Mouse (Mus musculus) lung, embryonic 14.5 days (tissue): ENCODE results near the gene Necap2. TPM values are rescaled to one million over a fixed set of nuclear protein-coding genes. Genes with fewer than 3 reads are reported as not detected.

Experiments
- ATAC-seq: fragments of 200-750 bp; cut with Nextera tagmentation; 2 replicates; pipeline ENCODE4 v1.8.0; 2017; ENCODE audit warnings: mild to moderate bottlenecking, moderate TSS enrichment, moderate library complexity; ENCODE audit not compliant: insufficient read depth
- DNase-seq: peaks from one replicate; pipeline ENCODE4 v3.0.0-alpha.2; 2015
- H3K27ac ChIP-seq: fragments of 300-500 bp; sonication (generic); 2 replicates; pipeline ENCODE4 v1.5.1; 2014; ENCODE audit warnings: low read depth, mild to moderate bottlenecking, moderate library complexity
- H3K27me3 ChIP-seq: fragments of 300-500 bp; sonication (generic); 2 replicates; pipeline ENCODE4 v1.6.1; 2014; ENCODE audit warnings: low read length, control low read depth; ENCODE audit not compliant: insufficient read depth
- H3K36me3 ChIP-seq: fragments of 300-500 bp; sonication (generic); 2 replicates; pipeline ENCODE4 v1.6.1; 2014; ENCODE audit warnings: control low read depth; ENCODE audit not compliant: insufficient read depth
- H3K4me1 ChIP-seq: fragments of 300-500 bp; sonication (generic); 2 replicates; pipeline ENCODE4 v1.6.1; 2014; ENCODE audit warnings: antibody characterized with exemption, control low read depth; ENCODE audit not compliant: insufficient read depth
- H3K4me2 ChIP-seq: fragments of 300-500 bp; sonication (generic); 2 replicates; pipeline ENCODE4 v1.6.1; 2014; ENCODE audit warnings: mild to moderate bottlenecking
- H3K4me3 ChIP-seq: fragments of 300-500 bp; sonication (generic); 2 replicates; pipeline ENCODE4 v1.5.1; 2014; ENCODE audit warnings: low read depth, low read length
- H3K9ac ChIP-seq: fragments of 300-500 bp; sonication (generic); 2 replicates; pipeline ENCODE4 v1.6.1; 2014
- H3K9me3 ChIP-seq: fragments of 300-500 bp; sonication (generic); 2 replicates; pipeline ENCODE4 v1.6.1; 2016; ENCODE audit warnings: low read depth, low read length, control low read depth
- CTCF ChIP-seq: IDR thresholded peaks from 2 replicates; pipeline ENCODE4 v1.5.1; 2016; ENCODE audit warnings: antibody characterized with exemption, low read depth
- WGBS: fragments of 180-500 bp; shearing (Covaris S2); extraction: QIAGEN DNeasy Blood & Tissue Kit; methylation state at CpG from one replicate; pipeline ENCODE4 v1.1.7; 2014; 5-methylcytosine and 5-hydroxymethylcytosine counted together
- polyA plus RNA-seq: library from polyadenylated mRNA; unstranded; fragments of >200 nt; fragmentation: Nextera tagmentation; extraction: Ambion mirVana; gene quantifications from 2 replicates; pipeline ENCODE4 v1.2.1, GENCODE M21; 2014

The Necap2 gene
- polyA plus RNA-seq, 1 experiment from 2014 or later = 93.6 TPM

DNA sequence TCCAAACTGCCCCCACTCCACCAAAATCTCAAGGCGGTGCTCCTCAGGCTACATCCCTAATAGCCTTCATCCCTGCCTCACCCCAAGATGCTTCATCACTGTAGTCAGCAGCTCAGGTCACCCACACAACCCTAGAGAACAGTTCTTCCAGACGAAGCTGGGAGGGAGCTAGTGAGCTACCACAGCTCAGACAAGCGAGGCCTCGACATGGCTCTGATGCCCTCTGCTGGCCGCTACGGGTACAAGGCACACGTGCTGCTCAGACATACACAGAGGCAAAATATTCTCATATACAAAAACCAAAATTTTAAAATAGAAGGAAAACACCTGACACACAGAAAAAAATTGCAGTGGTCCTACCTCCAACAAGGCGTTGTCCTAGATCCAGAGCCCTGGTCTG lies 13.0 kb downstream of the Necap2 start:
- peaks cover 47% of the 10 kb centered on the region for H3K36me3 ChIP-seq

DNA sequence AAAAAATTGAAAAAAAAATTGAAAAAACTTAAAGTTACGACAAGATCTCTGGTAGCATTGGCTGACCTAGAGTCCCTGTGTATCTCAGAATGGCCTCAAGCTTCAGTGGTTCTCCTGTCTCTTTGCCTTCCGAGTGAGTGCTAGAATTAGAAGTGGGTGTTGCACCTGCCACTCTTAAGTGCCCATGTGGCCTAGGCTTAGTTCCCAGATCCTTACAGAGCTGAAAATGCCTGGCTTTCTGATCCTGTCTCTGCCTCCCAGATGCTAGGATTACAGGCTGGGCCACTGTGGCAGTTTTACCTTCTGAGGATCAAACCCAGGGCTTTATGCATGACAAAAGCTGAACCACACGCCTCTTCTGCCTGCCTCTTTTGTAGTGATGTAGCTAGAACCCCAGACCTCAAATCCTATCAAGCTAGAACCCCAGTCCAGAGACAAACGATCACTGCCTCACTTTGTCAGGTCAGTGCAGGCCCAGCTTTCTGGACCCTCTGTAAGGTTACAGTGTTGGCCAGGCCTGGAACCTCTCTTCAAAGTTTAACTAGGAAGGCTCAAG lies 14.0 kb downstream of the Necap2 start:
- no peak overlapping the region for H3K4me2 ChIP-seq
- ATAC-seq (no peak), DNase-seq (no peak)
- H3K9ac ChIP-seq = no peak overlapping the region
- H3K36me3 ChIP-seq = peaks cover 38% of the 10 kb centered on the region
- peaks cover 13% of the 10 kb centered on the region; the same call in 1 of the 2 replicates for H3K4me1 ChIP-seq
- H3K4me3 ChIP-seq = no peak overlapping the region
- H3K27ac ChIP-seq = no peak overlapping the region
- whole genome bisulfite sequencing = 85% methylated on average over 4 of the region's 4 CpGs
- no peak for TF ChIP-seq CTCF
- no peaks in the 10 kb centered on the region for H3K27me3 ChIP-seq
- no peaks in the 10 kb centered on the region for H3K9me3 ChIP-seq

More for the DNA sequence above, 13.0 kb downstream of the Necap2 start:
- H3K9me3 ChIP-seq = no peaks in the 10 kb centered on the region
- no peak overlapping the region for H3K4me3 ChIP-seq
- H3K4me1 ChIP-seq = peaks cover 8% of the 10 kb centered on the region; the same call in 1 of the 2 replicates
- 6% methylated on average over 8 of the region's 8 CpGs for WGBS
- H3K27ac ChIP-seq = no peak overlapping the region
- ATAC-seq (peak; percentile 5; the same call in 1 of the 2 replicates), DNase-seq (peak; percentile 96)
- TF ChIP-seq CTCF = peak; percentile 98
- no peak overlapping the region for H3K9ac ChIP-seq
- H3K4me2 ChIP-seq = no peak overlapping the region
- H3K27me3 ChIP-seq = no peaks in the 10 kb centered on the region

- peak within 1 kb of the TSS; percentile 79 for H3K9ac ChIP-seq
- H3K4me3 ChIP-seq = peak within 1 kb of the TSS; percentile 67
- peak within 1 kb of the TSS; percentile 77 for H3K4me2 ChIP-seq
- TF ChIP-seq CTCF = peak; percentile 97
- H3K27me3 ChIP-seq = no peaks in the 10 kb centered on the region
- DNase-seq = peak; percentile 100
- H3K27ac ChIP-seq = peak within 1 kb of the TSS; percentile 93
- WGBS = under 1% methylated on average over 77 of the region's 77 CpGs
- H3K9me3 ChIP-seq = no peaks in the 10 kb centered on the region
- peak; percentile 93 for ATAC-seq
- H3K4me1 ChIP-seq = peaks cover 5% of the 10 kb centered on the region; the same call in 1 of the 2 replicates
- H3K36me3 ChIP-seq = peaks cover 23% of the 10 kb centered on the region
Measured at GRCm38 (mm10) chr4:141060426-141061301, 17.5 kb downstream of the Necap2 start, which contains the start of gene Crocc. Crocc (minus strand) TSS chr4:141060550.

DNA sequence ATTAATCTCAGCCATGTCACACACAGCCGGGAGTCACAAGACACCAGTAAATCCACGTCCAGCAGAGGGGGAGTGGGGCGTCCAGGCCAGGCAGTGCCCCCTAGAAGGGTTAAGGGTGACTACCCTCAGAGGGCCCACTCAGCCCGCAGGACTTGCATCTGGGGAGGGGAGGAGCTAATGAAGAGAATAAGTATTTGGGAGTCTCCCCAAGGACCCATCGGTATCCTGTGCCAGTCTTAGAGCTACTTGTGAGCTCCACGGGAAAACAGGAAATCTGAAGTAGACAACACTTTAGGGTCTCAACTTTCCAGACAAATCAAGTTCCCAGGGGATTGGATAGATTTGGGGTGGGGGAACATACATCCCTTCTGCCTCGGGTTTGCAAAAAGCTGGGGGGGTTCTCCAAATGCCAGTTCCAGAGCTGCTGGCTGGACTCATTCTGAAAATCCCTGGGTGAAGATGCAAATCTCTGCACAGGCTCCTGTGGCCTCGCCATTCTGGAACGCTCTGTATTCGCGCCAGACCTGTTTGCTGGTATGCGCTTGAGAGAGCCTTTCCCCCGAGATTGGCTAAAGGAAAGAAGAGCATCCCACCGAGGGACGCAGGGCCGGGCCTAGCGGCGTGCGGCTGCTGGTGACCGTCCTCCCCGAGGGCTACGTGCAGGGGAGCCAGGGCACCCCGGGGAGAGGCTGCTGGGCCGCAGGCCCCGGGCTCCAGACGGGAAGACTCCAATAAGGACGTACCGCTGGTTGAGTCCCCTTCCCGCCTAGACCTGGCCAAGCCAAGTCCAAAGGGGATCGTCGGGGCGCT lies 18.3 kb downstream of the Necap2 start:
- Histone ChIP-seq H3K9me3 (no peaks in the 10 kb centered on the region), H3K27ac (peak overlapping the region; percentile 93), H3K4me3 (peak overlapping the region; percentile 67), H3K4me2 (peak overlapping the region; percentile 77), H3K4me1 (peaks cover 5% of the 10 kb centered on the region; the same call in 1 of the 2 replicates), H3K36me3 (peaks cover 20% of the 10 kb centered on the region), H3K9ac (peak overlapping the region; percentile 79), H3K27me3 (no peaks in the 10 kb centered on the region)
- TF ChIP-seq CTCF = no peak
- 1% methylated on average over 32 of the region's 32 CpGs for whole genome bisulfite sequencing
- DNase-seq = peak; percentile 39
- ATAC-seq = no peak; the same call in 1 of the 2 replicates

DNA sequence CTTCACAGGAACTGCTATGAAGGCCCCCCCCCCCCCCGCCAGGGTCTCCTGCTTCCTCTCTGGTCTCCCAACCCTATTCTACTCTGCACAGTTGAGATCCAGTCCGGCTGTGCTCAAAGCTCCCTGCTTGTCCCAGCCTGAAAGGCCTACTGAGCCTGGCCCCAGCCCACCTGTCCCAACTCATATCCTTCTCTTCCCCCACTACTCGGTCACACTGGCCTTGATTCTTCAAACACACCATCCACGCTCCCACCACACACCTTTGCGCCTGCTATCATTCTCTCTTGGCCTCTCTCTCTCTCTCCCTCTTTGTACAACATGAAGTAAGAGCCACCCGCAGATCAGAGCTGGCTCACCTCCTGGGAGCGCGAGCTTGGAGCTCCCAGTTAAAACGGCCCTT lies 19.3 kb downstream of the Necap2 start:
- Histone ChIP-seq H3K27ac (no peak overlapping the region), H3K4me2 (no peak overlapping the region)

GRCm38 (mm10) chr4:141056970-141057369 lies 21.2 kb downstream of the Necap2 start:
- Histone ChIP-seq H3K9me3 (no peaks in the 10 kb centered on the region), H3K27ac (no peak overlapping the region), H3K4me1 (peaks cover 5% of the 10 kb centered on the region; the same call in 1 of the 2 replicates), H3K9ac (no peak overlapping the region), H3K4me2 (no peak overlapping the region), H3K36me3 (peaks cover 25% of the 10 kb centered on the region), H3K4me3 (no peak overlapping the region), H3K27me3 (no peaks in the 10 kb centered on the region)
- DNase-seq (no peak), ATAC-seq (no peak)
- WGBS = 95% methylated on average over 10 of the region's 10 CpGs
- no peak for TF ChIP-seq CTCF

More for the DNA sequence above, 19.3 kb downstream of the Necap2 start:
- Histone ChIP-seq H3K4me3 (no peak overlapping the region), H3K36me3 (peaks cover 20% of the 10 kb centered on the region), H3K9me3 (no peaks in the 10 kb centered on the region), H3K27me3 (no peaks in the 10 kb centered on the region), H3K9ac (peak overlapping the region; percentile 2; the same call in 1 of the 2 replicates), H3K4me1 (peaks cover 5% of the 10 kb centered on the region; the same call in 1 of the 2 replicates)
- WGBS = 64% methylated on average over 9 of the region's 9 CpGs
- ATAC-seq (no peak), DNase-seq (no peak)
- TF ChIP-seq CTCF = no peak
